In genomic region chr9:72535394-72535793, GRCm38 (mm10) we compare ENCODE assay signal across 21 mouse cellular contexts. TPM values are rescaled to one million over a fixed set of nuclear protein-coding genes. Genes with fewer than 3 reads are reported as not detected.
DNase-seq lines count a peak whose midpoint lies in the region; ATAC-seq and TF ChIP-seq lines count a peak whose summit lies in the region.
"Had no signal": no experiment of that assay in that cellular context is flagged by ENCODE, and none has a peak within 500 bp of the region (broad histone marks: within the 10 kb centered on the region; RNA-seq: fewer than 3 reads in every experiment).

No protein-coding gene starts in this region.

- no peak overlapping the region for H3K9ac ChIP-seq in heart, postnatal 0 days (replicated peaks; ENCODE audit: low read depth, low read length)
- no peak overlapping the region for H3K9ac ChIP-seq in neural tube, embryonic 13.5 days
- no peak overlapping the region for H3K9ac ChIP-seq in hindbrain, postnatal 0 days (replicated peaks; ENCODE audit: low read length)
- H3K9ac ChIP-seq: heart, embryonic 13.5 days; intestine, embryonic 15.5 days; limb, embryonic 15.5 days; liver, embryonic 15.5 days had no signal

- no peak for ATAC-seq in heart, postnatal 0 days (ENCODE audit: insufficient read depth, low read depth)
- ATAC-seq in neural tube, embryonic 13.5 days (ENCODE audit: low read depth) = no peak
- no peak for ATAC-seq in hindbrain, postnatal 0 days
- ATAC-seq: forebrain, embryonic 16.5 days; intestine, embryonic 15.5 days had no signal

- peak; percentile 15 for DNase-seq in heart, postnatal 0 days (ENCODE audit: low spot score)
- DNase-seq in heart, adult 11 months = no peak
- no peak for DNase-seq in neural tube, embryonic 10.5 days (ENCODE audit: extremely low spot score, low spot score)
- DNase-seq in hindbrain, postnatal 0 days (ENCODE audit: low spot score) = no peak
- no peak for DNase-seq in adrenal gland, adult (ENCODE audit: inconsistent age in 2 of 2, low spot score in 1 of 2)
- no peak for DNase-seq in cerebellum, postnatal 4 days (ENCODE audit: low spot score in 2 of 2)
- DNase-seq in embryo, embryonic 10 days (ENCODE audit: low spot score) = no peak
- DNase-seq: adrenal gland, postnatal 25 days; cerebellum, adult 11 months; cerebellum, postnatal 25 days; heart, adult 18-20 months; heart, postnatal 36 days; kidney, adult 9 months; kidney, postnatal 36 days; thymus, postnatal 14 days had no signal

- peaks cover 11% of the 10 kb centered on the region; the same call in 1 of the 2 replicates for H3K4me1 ChIP-seq in heart, postnatal 0 days (ENCODE audit: control insufficient read depth, insufficient read depth)
- H3K4me1 ChIP-seq in neural tube, embryonic 13.5 days (replicated peaks) = peaks cover 25% of the 10 kb centered on the region
- no peaks in the 10 kb centered on the region for H3K4me1 ChIP-seq in hindbrain, postnatal 0 days (ENCODE audit: insufficient read depth, low read length)

- H3K27ac ChIP-seq in heart, postnatal 0 days (ENCODE audit: low read depth) = no peak overlapping the region
- no peak overlapping the region for H3K27ac ChIP-seq in neural tube, embryonic 13.5 days (replicated peaks)
- H3K27ac ChIP-seq in hindbrain, postnatal 0 days = no peak overlapping the region
- H3K27ac ChIP-seq: heart, embryonic 13.5 days; intestine, embryonic 15.5 days; limb, embryonic 15.5 days; liver, embryonic 15.5 days had no signal

- H3K9me3 ChIP-seq in heart, postnatal 0 days (replicated peaks; ENCODE audit: control insufficient read depth, low read length) = no peaks in the 10 kb centered on the region
- H3K9me3 ChIP-seq in neural tube, embryonic 13.5 days = no peaks in the 10 kb centered on the region
- no peaks in the 10 kb centered on the region for H3K9me3 ChIP-seq in hindbrain, postnatal 0 days (ENCODE audit: low read length)
- H3K9me3 ChIP-seq: heart, embryonic 13.5 days; intestine, embryonic 15.5 days; limb, embryonic 15.5 days; liver, embryonic 15.5 days had no signal

- TF ChIP-seq EP300 in heart, postnatal 0 days (IDR thresholded peaks at IDR 0.05; ENCODE audit: low read depth) = no peak

- no peaks in the 10 kb centered on the region for H3K27me3 ChIP-seq in heart, postnatal 0 days (ENCODE audit: control insufficient read depth, insufficient read depth, low read length)
- H3K27me3 ChIP-seq in neural tube, embryonic 13.5 days = no peaks in the 10 kb centered on the region
- H3K27me3 ChIP-seq in hindbrain, postnatal 0 days (ENCODE audit: insufficient read depth, low read length) = no peaks in the 10 kb centered on the region
- H3K27me3 ChIP-seq: heart, embryonic 13.5 days; intestine, embryonic 15.5 days; limb, embryonic 15.5 days had no signal

- H3K4me2 ChIP-seq in heart, postnatal 0 days (ENCODE audit: low read depth, low read length) = no peak overlapping the region
- peak overlapping the region; percentile 67 for H3K4me2 ChIP-seq in neural tube, embryonic 13.5 days
- H3K4me2 ChIP-seq in hindbrain, postnatal 0 days (ENCODE audit: low read depth, low read length) = peak overlapping the region; percentile 60
- H3K4me2 ChIP-seq: intestine, embryonic 15.5 days; limb, embryonic 15.5 days; liver, embryonic 15.5 days had no signal

- no peak overlapping the region for H3K4me3 ChIP-seq in heart, postnatal 0 days (ENCODE audit: low read depth, low read length)
- H3K4me3 ChIP-seq in neural tube, embryonic 13.5 days = no peak overlapping the region
- no peak overlapping the region for H3K4me3 ChIP-seq in hindbrain, postnatal 0 days (ENCODE audit: low read length)
- H3K4me3 ChIP-seq: heart, embryonic 13.5 days; intestine, embryonic 15.5 days; limb, embryonic 15.5 days; liver, embryonic 15.5 days had no signal

- H3K36me3 ChIP-seq in heart, postnatal 0 days (replicated peaks; ENCODE audit: control insufficient read depth, insufficient read depth, low read length) = no peaks in the 10 kb centered on the region
- peaks cover 3% of the 10 kb centered on the region for H3K36me3 ChIP-seq in neural tube, embryonic 13.5 days
- no peaks in the 10 kb centered on the region for H3K36me3 ChIP-seq in hindbrain, postnatal 0 days (ENCODE audit: insufficient read depth, low read length)
- H3K36me3 ChIP-seq: intestine, embryonic 15.5 days had no signal

- WGBS in heart, postnatal 0 days = 55% methylated on average over 3 of the region's 3 CpGs
- WGBS in neural tube, embryonic 13.5 days = 83% methylated on average over 3 of the region's 3 CpGs
- WGBS in hindbrain, postnatal 0 days = 72% methylated on average over 3 of the region's 3 CpGs

- TF ChIP-seq CTCF in heart, postnatal 0 days (IDR thresholded peaks at IDR 0.05; ENCODE audit: low read depth) = no peak
- no peak for TF ChIP-seq CTCF in hindbrain, postnatal 0 days (IDR thresholded peaks at IDR 0.05; ENCODE audit: low read depth)

RNA-seq across cellular contexts. Expression of gene Rfx7, which starts 3.4 kb away (rescaled TPM):
- total RNA-seq in heart, postnatal 0 days (2014; rRNA removed; ENCODE audit: low replicate concordance) = 14.5 and 18.9 TPM in 2 replicates
- polyA plus RNA-seq in heart, postnatal 0 days (2015; fragmentation: Nextera tagmentation; extraction: Ambion mirVana) = 2.6 and 3.1 TPM in 2 replicates
- polyA plus RNA-seq in neural tube, embryonic 13.5 days (2015; fragmentation: Nextera tagmentation; extraction: Ambion mirVana) = 15.0 and 17.2 TPM in 2 replicates
- 33.4 and 35.2 TPM in 2 replicates for total RNA-seq in hindbrain, postnatal 0 days (2014; rRNA removed)
- 11.9 and 12.5 TPM in 2 replicates for polyA plus RNA-seq in hindbrain, postnatal 0 days (2015; fragmentation: Nextera tagmentation; extraction: Ambion mirVana)

RNA-seq across cellular contexts. Expression of gene Tex9, which starts 43.4 kb away (rescaled TPM):
- 0.76 and 9.7 TPM in 2 replicates for total RNA-seq in heart, postnatal 0 days (2014; rRNA removed; ENCODE audit: low replicate concordance)
- 6.3 and 8.4 TPM in 2 replicates for polyA plus RNA-seq in heart, postnatal 0 days (2015; fragmentation: Nextera tagmentation; extraction: Ambion mirVana)
- 36.4 and 38.6 TPM in 2 replicates for polyA plus RNA-seq in neural tube, embryonic 13.5 days (2015; fragmentation: Nextera tagmentation; extraction: Ambion mirVana)
- total RNA-seq in hindbrain, postnatal 0 days (2014; rRNA removed) = 13.7 and 16.8 TPM in 2 replicates
- polyA plus RNA-seq in hindbrain, postnatal 0 days (2015; fragmentation: Nextera tagmentation; extraction: Ambion mirVana) = 41.9 and 44.8 TPM in 2 replicates
